ENCODE assay signal across 33 mouse cellular contexts in genomic region chr4:135283875-135284274, GRCm38 (mm10). TPM values are rescaled to one million over a fixed set of nuclear protein-coding genes. Genes with fewer than 3 reads are reported as not detected.
DNase-seq lines count a peak whose midpoint lies in the region; ATAC-seq and TF ChIP-seq lines count a peak whose summit lies in the region.
"Had no signal": no experiment of that assay in that cellular context is flagged by ENCODE, and none has a peak within 500 bp of the region (broad histone marks: within the 10 kb centered on the region; RNA-seq: fewer than 3 reads in every experiment).

No protein-coding gene starts in this region.

- no peak for ATAC-seq in intestine, postnatal 0 days
- no peak for ATAC-seq in intestine, embryonic 15.5 days
- ATAC-seq in liver, embryonic 14.5 days (ENCODE audit: insufficient read depth) = no peak
- no peak for ATAC-seq in liver, embryonic 12.5 days
- ATAC-seq in stomach, postnatal 0 days (ENCODE audit: low FRiP score, low TSS enrichment) = no peak
- ATAC-seq in neural tube, embryonic 15.5 days (ENCODE audit: low FRiP score) = no peak
- ATAC-seq: CD4-positive, CD25-positive, alpha-beta regulatory T cell, adult 4 months; forebrain, embryonic 14.5 days; hindbrain, embryonic 16.5 days; intestine, embryonic 16.5 days; Patski had no signal

- no peak for DNase-seq in liver, embryonic 14.5 days (ENCODE audit: low read depth in 3 of 3, low spot score in 3 of 3)
- no peak for DNase-seq in testis, postnatal 10 days (ENCODE audit: low spot score)
- DNase-seq in stomach, postnatal 0 days (ENCODE audit: low spot score) = no peak
- DNase-seq: adrenal gland, postnatal 10 days; cerebellum, adult 11 months; cerebellum, adult 9-10 months; cerebellum, postnatal 36 days; gastrocnemius, postnatal 36 days; heart, postnatal 14 days; kidney, postnatal 4 days; lung, postnatal 4 days; right cerebral cortex, postnatal 25 days; thymus, adult 2 months; thymus, postnatal 4 days had no signal

- H3K4me3 ChIP-seq in intestine, postnatal 0 days (ENCODE audit: low read depth, low read length) = no peak overlapping the region
- no peak overlapping the region for H3K4me3 ChIP-seq in intestine, embryonic 15.5 days (replicated peaks)
- no peak overlapping the region for H3K4me3 ChIP-seq in liver, embryonic 14.5 days (ENCODE audit: insufficient read depth in 1 of 2, low read depth in 2 of 2, low read length in 2 of 2)
- H3K4me3 ChIP-seq in liver, embryonic 12.5 days = no peak overlapping the region
- no peak overlapping the region for H3K4me3 ChIP-seq in testis, adult 2 months (ENCODE audit: control insufficient read depth, low read depth, low read length)
- no peak overlapping the region for H3K4me3 ChIP-seq in stomach, postnatal 0 days (ENCODE audit: low read depth, low read length)
- no peak overlapping the region for H3K4me3 ChIP-seq in neural tube, embryonic 15.5 days (replicated peaks)
- H3K4me3 ChIP-seq: hindbrain, embryonic 10.5 days; kidney, embryonic 15.5 days; limb, embryonic 10.5 days; limb, embryonic 15.5 days; lung, embryonic 15.5 days; megakaryocyte, embryonic 14.5 days; midbrain, embryonic 12.5 days; stomach, embryonic 15.5 days had no signal

- no peaks in the 10 kb centered on the region for H3K9me3 ChIP-seq in intestine, postnatal 0 days (ENCODE audit: control insufficient read depth)
- no peaks in the 10 kb centered on the region for H3K9me3 ChIP-seq in intestine, embryonic 15.5 days
- no peaks in the 10 kb centered on the region; the same call in 1 of the 2 replicates for H3K9me3 ChIP-seq in liver, embryonic 14.5 days (ENCODE audit: control insufficient read depth, low read length)
- H3K9me3 ChIP-seq in liver, embryonic 12.5 days (replicated peaks) = no peaks in the 10 kb centered on the region
- no peaks in the 10 kb centered on the region for H3K9me3 ChIP-seq in stomach, postnatal 0 days (ENCODE audit: control insufficient read depth, low read length)
- H3K9me3 ChIP-seq in neural tube, embryonic 15.5 days (replicated peaks) = no peaks in the 10 kb centered on the region
- H3K9me3 ChIP-seq: G1E; hindbrain, embryonic 10.5 days; kidney, embryonic 15.5 days; limb, embryonic 10.5 days; limb, embryonic 15.5 days; lung, embryonic 15.5 days; megakaryocyte, embryonic 14.5 days; midbrain, embryonic 12.5 days; stomach, embryonic 15.5 days had no signal

- no peaks in the 10 kb centered on the region for H3K36me3 ChIP-seq in intestine, postnatal 0 days (ENCODE audit: control insufficient read depth, insufficient read depth)
- H3K36me3 ChIP-seq in intestine, embryonic 15.5 days = no peaks in the 10 kb centered on the region
- no peaks in the 10 kb centered on the region for H3K36me3 ChIP-seq in liver, embryonic 14.5 days (replicated peaks; ENCODE audit: control insufficient read depth, insufficient read depth, low read depth)
- H3K36me3 ChIP-seq in liver, embryonic 12.5 days = no peaks in the 10 kb centered on the region
- no peaks in the 10 kb centered on the region for H3K36me3 ChIP-seq in testis, adult 2 months (ENCODE audit: control insufficient read depth, insufficient read depth, low read length)
- H3K36me3 ChIP-seq in stomach, postnatal 0 days (ENCODE audit: control insufficient read depth, insufficient read depth, low read length) = no peaks in the 10 kb centered on the region
- H3K36me3 ChIP-seq in neural tube, embryonic 15.5 days = no peaks in the 10 kb centered on the region
- H3K36me3 ChIP-seq: G1E; hindbrain, embryonic 10.5 days; kidney, embryonic 15.5 days; limb, embryonic 10.5 days; limb, embryonic 15.5 days; lung, embryonic 15.5 days; midbrain, embryonic 12.5 days; stomach, embryonic 15.5 days had no signal

- no peak overlapping the region for H3K4me2 ChIP-seq in intestine, postnatal 0 days (replicated peaks; ENCODE audit: low read depth)
- H3K4me2 ChIP-seq in intestine, embryonic 15.5 days (replicated peaks) = no peak overlapping the region
- no peak overlapping the region for H3K4me2 ChIP-seq in liver, embryonic 14.5 days (ENCODE audit: low read depth)
- no peak overlapping the region for H3K4me2 ChIP-seq in liver, embryonic 12.5 days
- H3K4me2 ChIP-seq in stomach, postnatal 0 days (replicated peaks; ENCODE audit: low read depth) = no peak overlapping the region
- no peak overlapping the region for H3K4me2 ChIP-seq in neural tube, embryonic 15.5 days
- H3K4me2 ChIP-seq: kidney, embryonic 15.5 days; limb, embryonic 15.5 days; lung, embryonic 15.5 days; midbrain, embryonic 12.5 days; stomach, embryonic 15.5 days had no signal

- H3K4me1 ChIP-seq in intestine, postnatal 0 days (replicated peaks; ENCODE audit: control insufficient read depth, insufficient read depth, low read length) = peaks cover 17% of the 10 kb centered on the region
- peaks cover 24% of the 10 kb centered on the region for H3K4me1 ChIP-seq in intestine, embryonic 15.5 days (replicated peaks)
- peaks cover 37 to 39% of the 10 kb centered on the region in 2 experiments for H3K4me1 ChIP-seq in liver, embryonic 14.5 days (replicated peaks; ENCODE audit: control insufficient read depth in 2 of 2, insufficient read depth in 2 of 2, low read length in 1 of 2)
- H3K4me1 ChIP-seq in liver, embryonic 12.5 days = peaks cover 47% of the 10 kb centered on the region
- H3K4me1 ChIP-seq in testis, adult 2 months (ENCODE audit: control insufficient read depth, insufficient read depth, low read length) = peaks cover 2% of the 10 kb centered on the region
- H3K4me1 ChIP-seq in stomach, postnatal 0 days (replicated peaks; ENCODE audit: control insufficient read depth, insufficient read depth) = peaks cover 11% of the 10 kb centered on the region; the same call in 1 of the 2 replicates
- peaks cover 8% of the 10 kb centered on the region; the same call in 1 of the 2 replicates for H3K4me1 ChIP-seq in neural tube, embryonic 15.5 days

- TF ChIP-seq EP300 in liver, embryonic 14.5 days (IDR thresholded peaks at IDR 0.05; ENCODE audit: low read depth) = no peak
- no peak for TF ChIP-seq EP300 in stomach, postnatal 0 days (optimal IDR thresholded peaks at IDR 0.05)

- H3K9ac ChIP-seq in intestine, postnatal 0 days (ENCODE audit: low read depth, low read length) = no peak overlapping the region
- H3K9ac ChIP-seq in intestine, embryonic 15.5 days = no peak overlapping the region
- H3K9ac ChIP-seq in liver, embryonic 14.5 days (replicated peaks) = no peak overlapping the region
- H3K9ac ChIP-seq in liver, embryonic 12.5 days = no peak overlapping the region
- no peak overlapping the region for H3K9ac ChIP-seq in stomach, postnatal 0 days (ENCODE audit: low read length)
- no peak overlapping the region for H3K9ac ChIP-seq in neural tube, embryonic 15.5 days (replicated peaks)
- H3K9ac ChIP-seq: kidney, embryonic 15.5 days; limb, embryonic 15.5 days; lung, embryonic 15.5 days; midbrain, embryonic 12.5 days; stomach, embryonic 15.5 days had no signal

- peak; percentile 39 for TF ChIP-seq CTCF in intestine, postnatal 0 days (IDR thresholded peaks at IDR 0.05; ENCODE audit: low read depth)
- peak; percentile 57 for TF ChIP-seq CTCF in liver, embryonic 14.5 days (IDR thresholded peaks at IDR 0.05; ENCODE audit: low read depth)
- TF ChIP-seq CTCF in testis, adult 2 months (IDR thresholded peaks at IDR 0.05; ENCODE audit: control insufficient read depth, insufficient read depth, insufficient replicate concordance, low read depth, low read length) = peak; percentile 81; the same call in 1 of the 2 replicates
- peak; percentile 41 for TF ChIP-seq CTCF in stomach, postnatal 0 days (IDR thresholded peaks at IDR 0.05; ENCODE audit: low read depth)

- H3K27ac ChIP-seq in intestine, postnatal 0 days (ENCODE audit: low read depth, low read length) = no peak overlapping the region
- H3K27ac ChIP-seq in intestine, embryonic 15.5 days = no peak overlapping the region
- H3K27ac ChIP-seq in liver, embryonic 14.5 days = no peak overlapping the region
- no peak overlapping the region for H3K27ac ChIP-seq in liver, embryonic 12.5 days
- no peak overlapping the region for H3K27ac ChIP-seq in testis, adult 2 months (ENCODE audit: control insufficient read depth, insufficient read depth, low read depth, low read length)
- H3K27ac ChIP-seq in stomach, postnatal 0 days (replicated peaks) = no peak overlapping the region
- no peak overlapping the region for H3K27ac ChIP-seq in neural tube, embryonic 15.5 days (replicated peaks)
- H3K27ac ChIP-seq: hindbrain, embryonic 10.5 days; kidney, embryonic 15.5 days; limb, embryonic 10.5 days; limb, embryonic 15.5 days; lung, embryonic 15.5 days; midbrain, embryonic 12.5 days; stomach, embryonic 15.5 days had no signal

- 91% methylated on average over 7 of the region's 7 CpGs for WGBS in intestine, postnatal 0 days
- 89% methylated on average over 7 of the region's 7 CpGs for WGBS in intestine, embryonic 15.5 days
- WGBS in liver, embryonic 14.5 days (ENCODE audit: insufficient replicate concordance) = 80% methylated on average over 7 of the region's 7 CpGs
- WGBS in liver, embryonic 12.5 days (ENCODE audit: insufficient replicate concordance) = 81% methylated on average over 7 of the region's 7 CpGs
- 92% methylated on average over 7 of the region's 7 CpGs for WGBS in stomach, postnatal 0 days
- WGBS in neural tube, embryonic 15.5 days = 88% methylated on average over 7 of the region's 7 CpGs

- H3K27me3 ChIP-seq in intestine, postnatal 0 days (replicated peaks; ENCODE audit: control insufficient read depth, insufficient read depth, low read length) = no peaks in the 10 kb centered on the region
- no peaks in the 10 kb centered on the region for H3K27me3 ChIP-seq in intestine, embryonic 15.5 days (replicated peaks)
- no peaks in the 10 kb centered on the region for H3K27me3 ChIP-seq in liver, embryonic 14.5 days (ENCODE audit: control insufficient read depth, insufficient read depth, low read length)
- H3K27me3 ChIP-seq in liver, embryonic 12.5 days (replicated peaks) = no peaks in the 10 kb centered on the region
- no peaks in the 10 kb centered on the region for H3K27me3 ChIP-seq in testis, adult 2 months (ENCODE audit: control insufficient read depth, insufficient read depth, low read length)
- H3K27me3 ChIP-seq in stomach, postnatal 0 days (ENCODE audit: control insufficient read depth, insufficient read depth, low read length) = no peaks in the 10 kb centered on the region
- H3K27me3 ChIP-seq in neural tube, embryonic 15.5 days (replicated peaks) = no peaks in the 10 kb centered on the region
- H3K27me3 ChIP-seq: kidney, embryonic 15.5 days; limb, embryonic 15.5 days; lung, embryonic 15.5 days; megakaryocyte, embryonic 14.5 days; Patski; stomach, embryonic 15.5 days had no signal

- TF ChIP-seq POLR2A in testis, adult 2 months (IDR thresholded peaks at IDR 0.05; ENCODE audit: control insufficient read depth, low read depth, low read length) = no peak

RNA-seq across cellular contexts. Expression of gene Clic4, which starts 11.3 kb away (rescaled TPM):
- polyA plus RNA-seq in intestine, postnatal 0 days (2015; fragmentation: Nextera tagmentation; extraction: Ambion mirVana) = 66.9 and 67.9 TPM in 2 replicates
- polyA plus RNA-seq in intestine, embryonic 15.5 days (2015; fragmentation: Nextera tagmentation; extraction: Ambion mirVana) = 126 and 135 TPM in 2 replicates
- polyA plus RNA-seq in liver, embryonic 14.5 days (2012; rRNA removed) = 29.7 and 40.8 TPM in 2 replicates
- polyA plus RNA-seq in liver, embryonic 14.5 days (2014; fragmentation: Nextera tagmentation; extraction: Ambion mirVana) = 65.8 and 76.5 TPM in 2 replicates
- polyA plus RNA-seq in liver, embryonic 12.5 days (2016; fragmentation: Nextera tagmentation; extraction: Ambion mirVana) = 161 and 169 TPM in 2 replicates
- 20.9 and 21.0 TPM in 2 replicates for polyA plus RNA-seq in testis, adult 2 months (2012; rRNA removed)
- polyA plus RNA-seq in stomach, postnatal 0 days (2015; fragmentation: Nextera tagmentation; extraction: Ambion mirVana) = 69.2 and 73.6 TPM in 2 replicates
- polyA plus RNA-seq in neural tube, embryonic 15.5 days (2015; fragmentation: Nextera tagmentation; extraction: Ambion mirVana) = 45.3 and 62.7 TPM in 2 replicates
